Mouse (Mus musculus) erythroblast, embryonic 14.5 days (primary cell): ENCODE results near the gene Prx.

Experiments used
- GATA1 ChIP-seq: IDR thresholded peaks from 2 replicates; pipeline ENCODE4 v1.6.1; 2012; ENCODE audit warnings: low read length, inconsistent platforms, mixed read lengths
- TAL1 ChIP-seq: IDR thresholded peaks from 3 replicates; pipeline ENCODE4 v1.6.1; 2012; ENCODE audit warnings: low read length, inconsistent platforms, mixed read lengths

DNA sequence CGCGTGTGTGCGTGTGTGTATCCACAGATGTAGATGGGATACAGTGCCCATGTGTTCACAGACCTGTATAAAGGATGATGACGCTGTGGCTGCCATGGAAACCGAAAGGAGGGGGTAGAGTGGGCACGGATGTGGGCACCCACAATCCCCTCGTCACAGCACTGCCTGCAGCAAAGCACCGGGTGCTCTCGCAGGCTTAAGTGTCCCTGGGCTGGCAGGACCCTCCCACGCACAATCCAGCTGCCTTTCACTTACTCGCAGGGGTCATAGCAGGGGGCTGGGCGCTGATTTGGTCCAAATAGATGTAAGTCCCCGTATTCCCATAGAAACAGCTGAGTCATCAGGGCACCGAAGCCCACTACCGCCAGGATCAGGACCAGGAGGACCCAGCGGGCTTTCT is 42.3 kb downstream of the Prx start:
- TF ChIP-seq GATA1 (no peak), TAL1 (no peak)
